Mouse (Mus musculus): ENCODE measurements at regions not wholly inside any gene's neighbourhood (a gene's known extent, or its start where the extent isn't known, plus 50 kb on each side); places are given as distances from the start of the nearest gene placed in this dataset.

- TF ChIP-seq CTCF (IDR thresholded peaks at IDR 0.05; ENCODE audit: borderline replicate concordance, insufficient read depth, low read length) (no peak), POLR2A (IDR thresholded peaks at IDR 0.05; ENCODE audit: low read depth, low read length) (no peak)
These were observed 73.3 kb upstream of the Lrfn2 start for GRCm38 (mm10) chr17:48858891-48859290.
